Mouse (Mus musculus) gastrocnemius, adult 2 months (tissue): ENCODE measurements around the gene Prr13. TPM values are rescaled to one million over a fixed set of nuclear protein-coding genes. Genes with fewer than 3 reads are reported as not detected.

Experiments
- DNase-seq: peaks from one replicate; pipeline ENCODE4 v3.0.0; 2022
- H3K27ac ChIP-seq: fragments of 200-600 bp; 2 replicates; pipeline ENCODE4 v1.8.1; 2022; ENCODE audit warnings: mild to moderate bottlenecking
- H3K4me3 ChIP-seq: fragments of 200-600 bp; 2 replicates; pipeline ENCODE4 v1.8.1; 2022; ENCODE audit warnings: mild to moderate bottlenecking, moderate library complexity
- CTCF ChIP-seq: fragments of 200-600 bp; IDR thresholded peaks from 2 replicates; pipeline ENCODE4 v1.8.1; 2022; ENCODE audit warnings: antibody characterized with exemption, mild to moderate bottlenecking, moderate library complexity
- intact Hi-C: fragments of 180-260 bp; cut with DNase I; formaldehyde crosslinking; loops from one replicate; pipeline ENCODE4 v1.15.1; 2025
- total RNA-seq, 2 experiments: library from RNA; stranded (reverse); gene quantifications; 2 replicates each; pipeline ENCODE4 v1.2.3; 2021

The Prr13 gene
- total RNA-seq, 2 experiments from 2014 or later, result 17.3 to 18.2 TPM

DNA sequence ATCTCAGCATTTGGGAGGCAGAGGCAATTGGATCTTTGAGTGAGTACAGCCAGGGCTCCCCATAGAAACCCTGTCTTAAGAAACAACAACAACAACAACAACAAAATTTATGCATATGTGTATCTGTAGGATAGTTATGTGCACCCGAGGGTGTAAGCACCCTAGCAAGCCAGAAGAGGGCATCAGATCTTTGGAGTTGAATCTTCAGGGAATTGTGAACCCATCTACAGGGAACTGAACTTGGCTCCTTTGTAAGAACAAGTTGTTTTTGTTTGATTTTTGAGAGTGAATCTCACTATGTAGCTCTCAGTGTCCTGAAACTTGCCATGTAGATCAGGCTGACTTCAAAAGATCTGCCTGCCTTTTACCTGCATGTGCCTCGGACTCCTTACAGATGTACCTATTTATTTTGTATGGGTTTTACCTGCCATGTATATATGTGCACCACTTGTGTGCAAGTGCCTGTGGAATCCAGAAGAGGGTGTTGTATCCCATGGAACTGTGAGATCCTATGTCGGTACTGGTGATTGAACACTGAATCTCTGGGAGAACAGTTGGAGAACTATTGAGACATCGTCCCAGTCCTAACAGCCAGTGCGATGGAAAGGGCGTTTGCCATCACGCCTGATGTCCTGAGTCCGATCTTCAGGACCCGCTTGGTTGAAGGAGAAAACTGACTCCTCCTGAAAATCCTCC lies 10.0 kb downstream of the Prr13 start:
- DNase-seq, result no peak
- intact Hi-C loops, result no loop called here
- no peak for TF ChIP-seq CTCF

GRCm38 (mm10) chr15:102470183-102470604 lies 11.4 kb downstream of the Prr13 start, which contains the start of gene Pcbp2:
Gene Pcbp2 (plus strand): TSS chr15:102470539.
- DNase-seq, result peak; percentile 98
- intact Hi-C loops, result loop anchor here (5.0 kb wide), 1 partner anchor 47 kb away; the partner anchor contains the start of genes Map3k12 and Tarbp2
- Histone ChIP-seq H3K4me3 (peak within 1 kb of the TSS; percentile 97), H3K27ac (peak within 1 kb of the TSS; percentile 95)
- peak; percentile 95; the same call in 1 of the 2 replicates for TF ChIP-seq CTCF

More for the DNA sequence above, 10.0 kb downstream of the Prr13 start:
- Histone ChIP-seq H3K27ac (no peak overlapping the region), H3K4me3 (no peak overlapping the region)

GRCm38 (mm10) chr15:102470605-102471294 lies 11.9 kb downstream of the Prr13 start:
- Histone ChIP-seq H3K4me3 (peak overlapping the region; percentile 97), H3K27ac (peak overlapping the region; percentile 95)
- DNase-seq, result peak; percentile 93
- peak; percentile 37 for TF ChIP-seq CTCF
- intact Hi-C loops, result loop anchor here (5.0 kb wide), 1 partner anchor 47 kb away; the partner anchor contains the start of genes Map3k12 and Tarbp2

DNA sequence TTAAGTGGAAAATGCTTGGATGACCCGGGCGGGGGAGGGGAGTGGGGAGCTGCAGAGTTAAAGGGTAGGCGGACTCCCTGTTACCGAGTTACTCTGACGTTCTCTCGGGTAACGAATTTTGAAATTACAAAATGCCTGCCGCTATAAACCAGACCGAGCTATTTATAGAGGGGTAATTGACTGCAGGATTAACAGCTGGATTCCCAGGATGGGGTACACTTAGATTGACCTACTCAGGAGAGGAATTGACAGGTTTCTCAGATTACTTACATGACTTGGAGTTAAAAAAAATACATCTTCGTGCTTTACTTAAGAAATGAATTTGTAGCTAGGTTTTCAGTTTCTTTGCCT lies 12.4 kb downstream of the Prr13 start:
- Histone ChIP-seq H3K4me3 (peak overlapping the region; percentile 97), H3K27ac (peak overlapping the region; percentile 95)
- intact Hi-C loops, result loop anchor here (5.0 kb wide), 1 partner anchor 46 kb away; the partner anchor contains the start of genes Map3k12 and Tarbp2
- no peak for DNase-seq
- no peak for TF ChIP-seq CTCF

GRCm38 (mm10) chr15:102471727-102472126 lies 12.9 kb downstream of the Prr13 start:
- peak overlapping the region; percentile 95 for H3K27ac ChIP-seq
- no peak for DNase-seq
- no peak for TF ChIP-seq CTCF
- intact Hi-C loops, result loop anchor here (5.0 kb wide), 1 partner anchor 46 kb away; the partner anchor contains the start of genes Map3k12 and Tarbp2
- H3K4me3 ChIP-seq, result peak overlapping the region; percentile 97

DNA sequence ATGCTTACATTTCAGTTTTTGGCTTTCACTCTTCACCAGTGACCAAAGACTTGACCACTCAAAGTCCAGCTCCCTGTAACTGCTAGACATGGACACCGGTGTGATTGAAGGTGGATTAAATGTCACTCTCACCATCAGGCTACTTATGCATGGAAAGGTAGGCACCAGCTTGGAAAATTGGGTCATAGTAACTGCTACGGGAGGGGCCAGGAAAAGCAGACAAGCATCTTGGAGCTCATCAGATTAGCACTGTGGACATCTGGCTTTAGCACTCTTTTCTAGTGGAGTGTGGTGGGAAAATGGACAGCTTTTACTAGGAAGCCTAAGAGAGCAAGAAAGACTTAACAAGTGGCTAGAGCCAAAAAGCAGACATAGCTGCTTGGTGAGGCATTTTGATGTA lies 14.4 kb downstream of the Prr13 start:
- Histone ChIP-seq H3K4me3 (peak overlapping the region; percentile 97), H3K27ac (peak overlapping the region; percentile 95)
- TF ChIP-seq CTCF, result no peak
- intact Hi-C loops, result loop anchor here (5.0 kb wide), 1 partner anchor 44 kb away; the partner anchor contains the start of genes Map3k12 and Tarbp2
- DNase-seq, result no peak

- Histone ChIP-seq H3K4me3 (no peak overlapping the region; the same call in 1 of the 2 replicates), H3K27ac (no peak overlapping the region)
- intact Hi-C loops, result loop anchor here (5.0 kb wide), 1 partner anchor 43 kb away; the partner anchor contains the start of genes Map3k12 and Tarbp2
- DNase-seq, result no peak
- no peak for TF ChIP-seq CTCF
Measured at GRCm38 (mm10) chr15:102474520-102474919, 15.7 kb downstream of the Prr13 start.

GRCm38 (mm10) chr15:102483136-102483535 lies 24.3 kb downstream of the Prr13 start:
- no peak for TF ChIP-seq CTCF
- intact Hi-C loops, result no loop called here
- no peak overlapping the region for H3K27ac ChIP-seq
- no peak overlapping the region for H3K4me3 ChIP-seq
- no peak for DNase-seq

DNA sequence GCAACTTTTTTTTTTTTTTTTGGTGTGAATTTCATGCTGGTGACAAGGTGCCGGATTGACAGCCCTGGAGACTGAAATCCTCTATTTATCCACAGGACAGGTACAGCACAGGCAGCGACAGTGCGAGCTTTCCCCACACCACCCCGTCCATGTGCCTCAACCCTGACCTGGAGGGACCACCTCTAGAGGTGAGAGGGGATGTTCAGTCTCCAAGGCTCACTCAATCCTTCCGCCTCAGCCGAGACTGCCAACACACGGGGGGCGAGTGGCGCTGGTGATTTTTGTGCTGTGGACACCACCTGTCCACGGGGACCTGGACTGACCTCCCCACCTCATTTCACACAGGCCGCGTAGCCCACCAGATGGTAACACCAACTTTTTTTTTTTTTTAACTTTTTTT lies 27.0 kb downstream of the Prr13 start:
- Histone ChIP-seq H3K4me3 (no peak overlapping the region), H3K27ac (no peak overlapping the region)
- intact Hi-C loops, result loop anchor here (2.0 kb wide), 1 partner anchor 15 kb away; no protein-coding TSS in a partner anchor
- no peak for DNase-seq
- no peak for TF ChIP-seq CTCF

- Histone ChIP-seq H3K27ac (no peak overlapping the region), H3K4me3 (no peak overlapping the region)
- TF ChIP-seq CTCF, result no peak
- DNase-seq, result no peak
- intact Hi-C loops, result no loop called here
Measured at GRCm38 (mm10) chr15:102487664-102488063, 28.8 kb downstream of the Prr13 start.

DNA sequence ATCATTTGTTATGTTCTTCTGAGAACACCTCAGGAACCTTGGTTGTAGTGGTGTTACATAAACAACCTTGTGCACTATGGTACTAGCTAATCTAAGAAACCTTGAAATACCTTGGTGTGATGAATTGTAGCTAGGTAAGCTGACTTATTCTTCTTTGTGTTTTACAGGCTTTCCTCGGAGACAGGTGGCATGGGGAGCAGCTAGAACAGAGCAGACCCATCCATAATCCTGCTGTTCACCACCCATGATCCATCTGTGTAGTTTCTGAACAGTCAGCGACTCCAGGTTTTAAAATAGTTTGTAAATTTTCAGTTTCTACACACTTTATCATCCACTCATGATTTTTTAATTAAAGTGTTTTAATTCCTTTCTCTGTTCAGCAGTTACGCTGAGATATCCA lies 39.5 kb downstream of the Prr13 start:
- TF ChIP-seq CTCF, result no peak
- Histone ChIP-seq H3K4me3 (no peak overlapping the region), H3K27ac (no peak overlapping the region)
- intact Hi-C loops, result no loop called here
- DNase-seq, result no peak

GRCm38 (mm10) chr15:102499370-102499769 lies 40.5 kb downstream of the Prr13 start:
- no peak overlapping the region for H3K4me3 ChIP-seq
- no peak for TF ChIP-seq CTCF
- H3K27ac ChIP-seq, result no peak overlapping the region
- intact Hi-C loops, result no loop called here
- DNase-seq, result no peak

GRCm38 (mm10) chr15:102499851-102500250 lies 41.0 kb downstream of the Prr13 start:
- intact Hi-C loops, result loop anchor here (2.0 kb wide), 1 partner anchor 15 kb away; no protein-coding TSS in a partner anchor
- no peak for TF ChIP-seq CTCF
- no peak for DNase-seq
- H3K27ac ChIP-seq, result no peak overlapping the region
- H3K4me3 ChIP-seq, result no peak overlapping the region
